Mouse (Mus musculus): Measurements from ENCODE around the gene Pax7. TPM values are rescaled to one million over a fixed set of nuclear protein-coding genes. Genes with fewer than 3 reads are reported as not detected.

Gene Pax7
- total RNA-seq, 4 experiments from 2014 or later: 0.54 to 1.1 (median 0.92) TPM

DNA sequence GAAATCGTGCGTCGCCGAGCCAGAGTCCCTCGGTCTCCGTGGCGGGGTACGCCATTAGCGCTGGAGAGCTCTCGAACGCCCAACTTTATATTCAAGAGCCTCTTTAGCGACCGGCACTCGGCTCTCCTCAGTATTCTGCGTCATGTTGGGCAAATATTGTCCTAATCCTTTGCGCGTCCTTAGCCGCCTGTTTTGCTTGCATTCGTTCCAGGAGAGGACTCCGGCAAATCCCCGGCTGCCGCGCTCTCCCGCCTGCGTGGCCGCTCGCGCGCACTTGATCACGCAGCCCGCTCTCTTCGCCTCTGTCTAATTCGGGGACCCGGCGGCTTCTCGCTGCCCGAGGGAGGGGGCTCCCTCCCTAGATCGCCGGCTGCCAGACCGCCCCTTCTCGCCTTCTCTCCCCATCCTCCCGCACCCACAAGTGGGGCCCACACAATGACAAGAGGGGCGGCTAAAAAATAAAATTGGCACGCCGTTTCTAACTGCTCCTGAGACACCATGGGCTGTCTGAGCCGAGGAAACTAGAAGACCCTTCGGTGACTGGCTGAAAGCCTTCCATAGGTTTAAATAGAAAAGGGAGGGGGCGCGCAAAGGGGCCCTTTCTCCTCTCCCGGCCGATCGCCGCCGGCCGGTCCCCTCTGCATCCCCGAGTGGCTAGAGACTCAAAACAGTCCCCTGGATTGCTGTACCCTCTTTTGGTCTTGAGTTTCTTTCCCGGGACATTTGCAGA is 1.7 kb downstream of the Pax7 start:
- DNase-seq (ENCODE audit: low spot score in 2 of 2): no peak

DNA sequence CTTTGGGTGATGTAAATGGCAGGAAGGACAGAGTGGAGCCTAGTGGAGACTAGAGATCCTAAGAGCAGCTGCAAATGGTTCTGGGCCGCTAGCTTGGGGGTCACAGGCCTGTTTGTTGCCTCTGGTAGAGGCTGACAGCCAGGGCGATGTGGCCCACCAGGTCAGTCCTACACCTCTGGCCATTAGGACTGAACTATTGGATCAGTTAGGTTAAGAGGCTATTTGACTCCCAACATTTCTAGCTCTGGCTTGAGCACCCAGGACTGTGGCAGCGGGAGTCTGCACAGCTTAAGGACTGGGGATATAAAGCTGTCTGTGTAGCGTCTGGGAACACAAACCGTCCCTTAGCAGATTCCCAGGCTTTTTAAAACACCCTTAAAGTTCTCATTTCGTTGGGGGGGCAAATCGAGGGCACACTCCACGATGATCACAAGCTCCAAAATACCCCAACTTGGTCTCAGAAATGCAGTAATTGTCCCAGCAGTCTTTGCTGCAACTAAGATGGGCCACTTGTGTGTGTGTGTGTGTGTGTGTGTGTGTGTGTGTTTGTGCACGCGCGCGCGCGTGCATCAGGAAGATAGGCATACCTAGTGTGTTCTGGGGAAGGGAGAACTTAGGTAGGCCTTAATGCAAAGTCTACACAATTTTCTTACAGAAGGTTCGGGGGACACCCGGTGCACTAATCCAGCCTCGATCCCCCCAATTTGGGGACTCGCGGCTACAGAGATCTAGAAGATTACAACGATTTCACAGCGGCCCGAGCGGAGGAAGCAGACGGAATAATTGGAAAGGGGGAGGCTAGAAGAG is 2.5 kb downstream of the Pax7 start:
- DNase-seq (ENCODE audit: low spot score in 2 of 2): no peak

DNA sequence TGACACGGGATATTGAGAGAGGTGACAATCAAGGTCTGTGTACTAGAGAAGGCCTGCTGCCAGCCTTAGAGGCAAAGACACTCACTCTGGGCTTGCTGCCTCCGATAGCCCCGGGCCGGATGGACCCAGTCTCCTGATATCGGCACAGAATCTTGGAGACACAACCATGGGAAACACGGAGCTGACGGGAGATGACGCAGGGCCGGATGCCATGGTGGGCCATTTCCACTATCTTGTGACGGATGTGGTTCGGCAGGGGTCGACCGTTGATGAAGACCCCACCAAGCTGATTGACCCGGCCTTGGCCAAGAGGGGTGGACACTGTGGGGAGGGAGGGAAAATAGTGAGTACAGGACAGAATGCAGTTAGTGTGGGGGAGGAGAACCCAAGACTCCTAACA is 3.3 kb downstream of the Pax7 start:
- no peak for DNase-seq (ENCODE audit: low spot score in 2 of 2)

DNA sequence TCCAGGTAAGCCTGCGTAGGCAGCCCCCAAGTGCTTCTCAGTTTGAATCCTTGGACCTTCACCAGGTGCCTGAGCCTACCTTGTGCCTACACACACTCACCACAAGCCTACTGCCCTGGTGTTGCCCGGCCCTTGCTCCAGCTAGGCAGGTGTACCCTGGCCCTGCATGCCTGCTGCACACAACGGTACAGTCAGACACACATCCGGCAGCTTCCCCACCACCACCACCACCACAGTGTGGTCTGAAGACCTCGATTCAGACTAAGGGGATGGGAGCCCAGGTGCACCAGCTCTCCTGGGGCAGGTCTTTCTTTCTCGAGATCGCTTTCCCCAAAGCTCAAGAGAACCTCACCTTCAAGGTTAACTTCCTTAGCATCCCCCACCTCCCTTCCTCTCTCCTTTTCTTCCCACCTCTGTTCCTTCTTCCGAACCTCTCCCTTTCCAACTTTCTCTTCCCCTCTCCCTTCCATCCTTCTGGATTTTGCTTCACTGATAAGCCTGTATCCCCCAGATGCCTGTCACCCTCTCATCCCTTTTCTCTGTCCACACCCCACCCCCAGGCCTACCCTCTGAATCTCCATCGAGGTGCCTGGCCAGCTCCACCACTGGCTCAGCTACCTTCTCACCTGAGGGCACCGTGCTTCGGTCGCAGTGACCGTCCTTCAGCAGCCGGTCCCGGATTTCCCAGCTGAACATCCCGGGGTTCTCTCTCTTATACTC is 4.3 kb downstream of the Pax7 start:
- DNase-seq (ENCODE audit: low spot score in 2 of 2): no peak

DNA sequence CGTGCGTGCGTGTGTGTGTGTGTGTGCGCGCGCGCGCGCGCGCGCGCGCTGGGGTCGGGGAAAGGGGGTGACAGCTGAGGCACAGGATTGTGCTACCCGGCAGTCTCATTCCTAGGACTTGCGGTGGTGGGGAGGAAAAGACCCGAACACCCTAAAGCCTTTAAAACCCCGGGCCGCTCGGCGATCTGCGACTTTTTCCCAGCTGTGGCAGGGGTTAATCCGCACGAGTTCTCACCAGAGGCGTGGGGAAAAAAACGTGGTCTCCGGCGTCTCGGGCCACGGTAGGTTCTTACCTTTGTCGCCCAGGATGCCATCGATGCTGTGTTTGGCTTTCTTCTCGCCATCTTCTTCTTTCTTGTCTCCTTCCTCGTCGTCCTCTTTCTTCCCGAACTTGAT is 5.0 kb downstream of the Pax7 start:
- no peak for DNase-seq (ENCODE audit: low spot score in 2 of 2)

DNA sequence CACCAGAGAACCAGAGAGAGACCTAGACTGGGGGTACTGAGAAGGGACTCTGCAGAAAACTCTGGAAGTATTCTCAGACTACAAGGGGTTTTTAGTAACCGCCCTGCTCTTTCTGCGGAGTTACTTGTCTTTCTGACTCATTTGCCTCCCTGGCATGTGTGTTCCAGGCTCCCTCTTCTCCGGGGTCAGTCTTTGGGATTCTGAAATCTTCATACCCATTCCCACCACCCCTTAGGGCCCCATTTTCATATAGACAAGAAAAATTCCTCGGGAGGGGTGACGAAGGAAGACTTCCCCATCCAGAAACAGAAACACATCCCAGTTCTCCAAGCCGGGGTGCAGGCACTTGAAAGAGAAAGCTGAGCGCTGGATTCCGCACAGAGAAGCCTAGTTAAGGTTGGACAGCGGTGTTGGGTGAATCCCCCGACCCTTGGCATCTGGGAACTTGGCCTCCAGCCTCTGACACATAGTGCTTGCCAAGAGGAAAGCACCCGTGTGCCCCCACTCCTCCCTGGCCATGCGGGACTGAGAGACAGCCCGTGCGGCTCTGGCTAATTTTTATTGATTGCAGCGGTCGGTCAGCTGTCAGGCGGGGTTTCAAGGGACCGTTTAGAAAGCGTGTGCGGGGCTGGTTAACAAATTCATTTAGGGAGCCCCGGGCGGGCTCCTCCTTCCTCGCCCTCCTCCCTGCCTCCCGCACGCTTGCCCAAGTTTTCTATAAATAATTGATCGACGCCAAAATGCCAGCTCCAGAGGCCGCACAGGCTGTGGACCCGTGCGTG is 5.6 kb downstream of the Pax7 start:
- DNase-seq (ENCODE audit: low spot score in 2 of 2): no peak

DNA sequence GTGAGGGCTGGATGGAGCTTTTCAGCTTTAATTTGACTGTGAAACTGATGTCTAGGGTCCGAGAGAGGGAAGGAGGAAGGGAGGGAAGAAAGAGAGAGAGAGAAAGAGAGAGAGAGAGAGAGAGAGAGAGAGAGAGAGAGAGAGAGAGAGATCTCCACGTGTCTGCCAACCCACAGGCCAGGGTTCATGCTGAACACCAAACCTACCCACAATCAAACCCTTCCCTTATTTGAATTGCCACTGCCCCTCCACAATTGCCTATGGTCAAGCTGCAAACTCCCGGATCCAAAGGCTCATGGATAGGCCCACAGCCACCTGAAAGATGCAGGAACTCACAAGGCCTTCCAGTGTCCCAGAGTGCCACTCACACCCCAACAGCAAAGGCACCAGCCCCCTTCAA is 7.1 kb downstream of the Pax7 start:
- DNase-seq (ENCODE audit: low spot score in 2 of 2): no peak

GRCm38 (mm10) chr4:139825326-139826112 is 7.8 kb downstream of the Pax7 start:
- DNase-seq (ENCODE audit: low spot score in 2 of 2): no peak

DNA sequence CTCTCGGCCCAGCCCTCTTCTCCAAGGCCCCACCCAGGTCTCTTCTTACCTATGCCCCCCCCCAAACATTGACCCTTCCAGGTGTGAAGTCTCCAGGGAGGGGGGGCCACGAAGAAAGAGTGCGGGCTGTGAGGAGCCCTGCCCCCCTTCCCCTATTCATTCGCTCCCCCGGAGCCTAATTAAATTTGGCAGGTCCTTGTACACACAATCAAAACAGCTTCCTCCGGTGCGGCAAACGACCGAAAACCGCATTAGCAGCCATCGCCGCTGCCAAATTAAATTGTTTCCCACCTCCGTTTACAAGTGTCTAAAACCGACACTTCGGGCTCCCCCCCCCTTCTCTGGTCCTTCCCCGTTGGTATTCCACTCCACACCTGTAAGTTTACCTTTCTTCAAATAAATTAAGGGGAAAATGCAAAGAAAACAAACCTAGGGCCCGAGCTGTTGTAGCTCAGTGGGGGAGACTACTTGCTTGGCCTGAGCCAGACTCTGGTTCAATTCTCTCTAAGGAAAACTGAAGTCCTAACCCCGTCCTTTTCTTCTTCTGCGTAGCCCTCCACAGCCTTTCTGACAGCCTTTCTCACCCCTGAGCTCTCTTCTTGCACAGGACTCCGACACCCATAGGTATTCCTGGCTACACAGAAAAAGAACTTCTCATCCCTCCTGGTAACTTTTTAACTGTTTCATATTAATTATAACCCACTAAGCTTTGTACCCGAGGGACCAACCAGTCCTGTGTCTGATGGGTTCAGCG is 8.6 kb downstream of the Pax7 start:
- no peak for DNase-seq (ENCODE audit: low spot score in 2 of 2)

DNA sequence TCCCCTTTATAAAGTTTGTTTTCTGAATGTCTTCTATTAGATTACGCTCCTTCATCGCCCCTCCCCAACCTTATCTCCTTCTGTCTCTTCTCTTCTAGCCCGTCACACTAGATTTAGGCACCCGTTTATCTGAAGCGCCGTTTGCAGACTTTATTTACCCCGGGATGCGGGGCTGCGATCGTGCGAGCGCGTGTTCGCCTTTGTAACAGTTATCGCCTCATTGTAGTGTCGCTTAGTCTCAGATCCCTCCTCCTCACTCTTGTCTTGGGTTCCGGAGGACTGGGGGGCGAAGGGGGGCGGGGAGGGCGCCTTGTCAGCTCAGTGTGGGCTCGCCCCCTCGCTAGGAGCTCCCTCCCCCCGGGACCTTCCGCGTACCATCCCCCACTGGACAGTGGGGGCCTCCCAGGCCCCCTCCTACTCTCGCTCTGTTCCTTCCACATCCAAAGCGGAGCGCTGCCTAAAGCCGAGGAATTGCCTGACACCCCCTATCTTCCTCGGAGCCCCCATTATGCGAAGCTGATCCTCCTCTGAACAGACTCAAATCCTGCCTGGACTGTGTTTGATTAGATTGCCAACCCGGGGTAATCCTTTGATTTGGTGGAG is 9.4 kb downstream of the Pax7 start:
- DNase-seq (ENCODE audit: low spot score in 2 of 2): no peak

DNA sequence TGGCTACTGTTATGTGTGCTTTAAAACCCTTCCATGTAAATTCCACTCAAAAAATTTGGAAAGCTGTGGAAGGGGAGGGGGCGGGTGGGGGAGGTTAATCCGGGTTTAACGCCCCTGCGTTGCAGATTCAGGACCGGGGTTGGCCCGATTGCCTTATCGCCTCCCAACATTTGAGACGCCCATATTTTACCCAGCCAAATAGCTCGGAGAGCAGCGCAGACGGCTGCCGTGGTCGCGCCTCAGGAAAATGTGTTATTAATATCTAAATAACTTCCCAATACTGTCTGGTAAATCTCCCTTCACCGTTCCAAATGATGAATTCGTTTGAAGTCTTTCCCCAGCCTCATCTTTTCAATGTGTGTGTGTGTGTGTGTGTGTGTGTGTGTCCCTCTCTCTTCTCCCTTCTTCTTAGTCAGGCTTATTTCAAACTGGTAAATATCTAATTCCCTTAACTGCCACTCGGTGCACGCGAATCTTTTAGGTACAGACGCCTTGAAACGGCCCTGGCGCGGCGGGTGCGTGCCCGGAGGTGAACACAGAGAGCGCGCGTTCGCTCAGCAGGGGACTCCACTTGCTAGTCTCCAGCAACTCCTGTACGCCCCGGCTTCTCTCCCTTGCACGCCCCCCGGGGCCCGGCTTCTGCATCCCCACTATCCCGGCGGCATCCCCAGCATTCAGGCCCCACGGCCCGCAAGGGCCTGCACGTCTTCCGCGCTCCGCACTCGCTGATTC is 10.0 kb downstream of the Pax7 start:
- DNase-seq (ENCODE audit: low spot score in 2 of 2): no peak

DNA sequence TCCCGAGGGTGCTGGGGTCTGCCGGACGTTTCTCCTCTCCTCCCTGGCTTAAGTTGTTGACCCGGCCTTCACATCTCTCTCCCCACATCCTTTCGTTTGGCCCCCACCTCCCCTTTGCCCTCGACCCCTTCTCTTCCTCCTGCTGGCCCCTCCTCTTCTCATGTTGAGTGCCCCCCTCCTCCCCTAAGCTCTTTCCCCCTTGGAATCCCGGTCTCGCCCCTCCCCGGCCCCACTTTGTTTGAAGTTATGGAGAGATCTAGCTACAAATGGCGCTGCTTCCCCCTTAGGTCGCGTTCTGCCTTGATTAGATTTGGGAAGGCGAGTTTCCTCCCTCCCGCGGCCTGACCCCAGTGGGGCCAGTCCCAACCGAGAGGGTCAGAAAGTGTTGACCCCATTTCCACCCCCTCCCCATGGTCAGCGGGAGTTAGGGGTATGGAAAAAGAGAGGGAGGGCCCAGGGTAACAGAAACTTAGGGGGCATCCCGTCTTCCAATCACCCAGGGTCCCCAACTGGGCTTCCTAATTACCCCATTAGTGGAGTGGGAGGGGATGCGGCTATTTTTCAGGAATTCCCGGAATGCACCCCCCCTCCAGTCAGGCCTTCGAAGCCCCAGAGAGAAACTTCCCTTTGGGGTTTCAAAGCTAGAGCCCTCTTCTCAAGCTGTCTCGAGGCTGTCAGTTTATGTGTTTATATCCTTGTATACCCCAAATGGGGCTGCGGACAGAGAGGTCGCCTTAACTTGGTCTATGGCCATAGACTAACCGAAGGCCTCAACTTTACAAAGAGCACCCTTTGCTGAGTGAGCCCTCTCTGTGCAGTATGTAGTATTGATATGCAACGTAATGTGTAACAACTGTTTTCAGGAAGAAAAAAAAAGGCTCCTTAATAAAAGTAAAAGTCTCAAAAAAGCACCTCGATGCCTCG is 10.9 kb downstream of the Pax7 start:
- DNase-seq (ENCODE audit: low spot score in 2 of 2): no peak

- DNase-seq (ENCODE audit: low spot score in 2 of 2): no peak
Measured at GRCm38 (mm10) chr4:139821491-139822160, 11.7 kb downstream of the Pax7 start.

DNA sequence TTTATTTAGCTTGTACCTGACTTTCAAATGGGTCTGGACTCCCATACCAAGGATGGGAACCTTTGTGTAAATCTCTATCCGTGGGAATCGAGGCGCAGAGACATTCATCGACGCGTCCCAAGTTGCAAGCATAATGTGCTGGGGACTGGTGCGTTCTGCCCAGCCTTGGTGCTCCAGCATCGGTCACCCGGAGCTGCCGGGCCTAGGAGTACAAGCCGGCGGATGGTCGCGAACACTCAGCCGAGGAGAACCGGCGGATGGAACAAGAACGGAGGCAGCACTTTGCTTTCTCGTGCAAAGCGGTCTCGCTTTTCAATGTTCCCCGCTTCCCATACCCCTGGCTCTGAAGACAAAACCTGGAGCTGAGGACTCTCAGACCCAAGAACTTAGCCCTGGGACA is 12.3 kb downstream of the Pax7 start:
- no peak for DNase-seq (ENCODE audit: low spot score in 2 of 2)

GRCm38 (mm10) chr4:139819411-139820030 is 13.8 kb downstream of the Pax7 start:
- DNase-seq (ENCODE audit: low spot score in 2 of 2): no peak

GRCm38 (mm10) chr4:139818163-139818562 is 15.2 kb downstream of the Pax7 start:
- no peak for DNase-seq (ENCODE audit: low spot score in 2 of 2)

Measured in gastrocnemius, adult 8-10 months (tissue).